Mouse (Mus musculus) frontal cortex, adult (tissue): Measurements from ENCODE around the gene Rptor.

Source experiments
- ATAC-seq: cut with Nextera tagmentation; 2 replicates; pipeline ENCODE4 v1.9.2; 2017; ENCODE audit warnings: mild to moderate bottlenecking, moderate library complexity, mixed read lengths; ENCODE audit not compliant: low TSS enrichment

Rptor gene

DNA sequence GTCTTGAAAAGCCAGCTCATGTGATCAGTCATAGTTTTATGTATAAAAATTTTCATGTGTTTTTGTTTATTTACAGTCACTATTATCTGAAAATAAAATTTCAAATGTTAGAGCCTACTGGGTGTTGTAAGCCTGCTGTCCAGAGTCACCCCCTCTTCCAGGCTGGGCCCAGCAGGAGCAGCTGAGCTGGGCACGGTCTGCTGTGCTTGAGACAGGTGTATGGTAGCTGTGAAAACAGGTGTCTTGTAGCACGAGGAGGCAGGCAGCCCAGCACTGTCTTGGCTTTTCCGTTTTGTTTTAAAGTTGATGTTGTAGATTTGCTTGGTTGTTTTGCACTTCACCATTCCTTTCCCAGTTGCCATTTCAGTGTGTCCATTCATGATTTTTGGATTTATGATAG lies 87.2 kb downstream of the Rptor start:
- no peak for ATAC-seq

DNA sequence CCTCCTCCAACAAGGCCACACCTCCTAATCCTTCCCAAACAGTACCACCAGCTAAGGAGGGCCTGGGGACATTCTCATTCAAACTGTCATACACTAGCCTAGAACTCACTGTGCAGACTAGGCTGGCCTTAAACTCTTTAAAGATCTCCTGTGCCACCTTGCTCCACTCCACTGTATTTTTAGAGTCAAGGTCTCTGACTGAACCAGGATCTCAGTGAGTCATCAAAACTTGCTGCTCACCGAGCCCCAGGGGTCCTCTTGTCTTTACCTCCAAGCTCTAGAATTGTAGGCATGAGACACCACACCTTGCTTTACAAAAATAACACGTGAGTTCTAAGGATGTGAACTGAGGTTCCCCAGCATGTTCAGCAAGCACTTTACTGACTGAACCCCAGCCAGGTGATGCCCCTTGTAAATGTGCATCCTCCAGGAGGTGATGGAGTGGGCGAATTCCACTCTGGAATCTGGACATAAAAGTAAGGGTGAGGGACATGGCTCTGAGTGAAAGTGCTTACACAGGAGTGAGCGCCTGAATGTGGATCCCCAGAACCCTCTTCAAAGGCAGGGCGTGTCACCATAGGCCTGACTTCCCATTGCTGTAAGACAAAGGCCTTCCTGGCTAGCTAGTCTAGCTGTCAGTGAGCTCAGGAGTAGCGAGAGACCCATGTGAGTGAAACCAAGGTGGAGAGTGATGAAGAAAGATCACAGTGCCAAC lies 89.6 kb downstream of the Rptor start:
- no peak for ATAC-seq

DNA sequence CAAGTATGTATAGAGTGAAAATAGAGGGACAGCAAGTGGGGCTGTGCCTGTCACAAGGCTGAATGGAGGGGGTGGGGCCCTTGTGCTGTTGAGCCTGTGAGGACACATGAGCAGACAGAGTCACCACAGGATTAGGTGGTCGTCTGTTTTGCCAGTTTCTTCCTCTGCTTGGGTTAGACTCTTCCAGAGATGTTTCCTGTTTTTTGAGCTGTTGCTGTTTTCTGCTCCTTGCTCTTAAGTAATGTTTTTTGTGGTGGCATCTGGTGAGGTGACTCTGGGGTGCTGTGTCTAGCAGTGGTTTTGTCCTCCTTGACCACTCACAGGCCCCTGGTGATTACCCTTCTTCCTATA lies 90.2 kb downstream of the Rptor start:
- ATAC-seq = no peak

DNA sequence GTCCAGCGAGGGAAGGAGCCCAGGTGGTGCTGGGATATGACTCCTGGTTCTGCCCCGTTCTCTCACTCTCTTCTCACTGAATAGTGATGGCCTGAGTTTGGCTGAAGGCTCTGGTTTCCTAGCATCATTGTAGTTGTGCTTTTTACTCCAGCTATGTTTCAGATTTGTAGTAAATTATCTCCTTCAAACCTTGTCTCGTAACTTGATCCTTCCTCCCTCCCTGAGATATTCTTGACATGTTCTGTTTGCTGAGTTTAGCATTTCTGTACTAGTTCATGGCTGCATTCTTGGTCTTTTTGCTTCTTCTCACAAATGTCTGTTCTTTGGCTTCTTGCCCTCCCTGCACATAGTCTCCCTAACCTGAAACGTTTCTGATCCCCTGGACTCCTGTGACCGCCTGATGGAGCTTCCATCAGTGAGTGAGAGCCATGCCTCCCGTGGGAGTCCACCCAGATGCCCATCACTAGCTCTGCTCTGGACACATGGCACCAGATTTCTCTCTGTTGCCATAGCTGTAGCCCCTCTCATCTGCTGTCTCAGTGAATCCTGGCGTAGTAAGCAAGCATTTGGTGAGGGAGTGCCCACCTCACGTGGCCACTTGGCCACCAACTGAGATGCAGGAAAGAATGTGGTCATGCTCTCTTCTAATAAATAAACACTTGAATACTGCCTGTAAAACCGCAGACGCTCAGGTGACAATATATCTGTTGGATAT lies 91.6 kb downstream of the Rptor start:
- no peak for ATAC-seq

DNA sequence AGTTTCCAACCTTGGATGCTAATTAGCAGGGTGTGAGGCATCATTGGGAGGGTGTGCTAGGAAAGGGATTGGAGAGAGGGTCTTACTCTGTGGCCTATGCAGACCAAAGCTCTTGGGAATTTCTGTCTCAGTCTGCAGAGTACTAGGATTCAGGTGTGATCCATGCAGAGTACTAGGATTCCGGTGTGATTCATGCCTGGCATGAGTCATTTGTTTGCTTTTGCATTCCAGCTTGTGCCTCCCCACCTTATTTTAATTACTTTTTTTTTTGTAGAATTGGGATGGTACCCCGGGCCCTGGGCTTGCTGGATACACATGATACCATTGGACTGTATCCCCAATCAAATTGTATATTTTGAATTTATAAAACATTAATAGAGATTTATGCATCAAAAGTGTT lies 93.7 kb downstream of the Rptor start:
- no peak for ATAC-seq

DNA sequence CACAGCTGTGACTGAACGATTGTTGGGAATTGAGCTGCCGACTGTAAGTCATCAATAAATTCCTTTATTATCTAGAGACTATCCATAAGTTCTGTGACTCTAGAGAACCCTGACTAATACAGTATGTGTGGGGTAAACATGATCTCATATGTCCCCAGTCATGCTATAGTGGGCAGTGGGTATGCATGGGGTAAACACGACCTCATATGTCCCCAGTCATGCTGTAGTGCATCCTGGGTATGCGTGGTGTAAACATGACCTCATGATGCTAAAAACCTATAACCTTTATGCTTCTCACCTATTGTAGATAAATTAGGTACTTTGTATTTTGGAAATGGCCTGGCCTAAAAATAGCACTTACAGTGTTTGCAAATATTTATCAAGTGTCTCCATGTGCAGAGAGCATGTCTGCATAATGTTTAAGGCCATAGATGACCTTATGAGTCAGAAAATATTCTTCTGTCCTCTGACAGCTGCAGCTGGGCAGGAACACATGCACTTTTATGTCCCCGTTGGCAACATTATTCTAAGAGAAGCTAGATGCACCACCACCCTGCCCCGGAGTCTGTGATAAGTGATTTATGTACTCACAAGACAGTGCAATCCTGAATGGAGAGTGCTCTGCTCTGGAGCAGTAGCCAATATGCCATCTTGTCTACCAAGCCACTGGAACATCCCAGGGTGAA lies 102.8 kb downstream of the Rptor start:
- ATAC-seq = no peak

DNA sequence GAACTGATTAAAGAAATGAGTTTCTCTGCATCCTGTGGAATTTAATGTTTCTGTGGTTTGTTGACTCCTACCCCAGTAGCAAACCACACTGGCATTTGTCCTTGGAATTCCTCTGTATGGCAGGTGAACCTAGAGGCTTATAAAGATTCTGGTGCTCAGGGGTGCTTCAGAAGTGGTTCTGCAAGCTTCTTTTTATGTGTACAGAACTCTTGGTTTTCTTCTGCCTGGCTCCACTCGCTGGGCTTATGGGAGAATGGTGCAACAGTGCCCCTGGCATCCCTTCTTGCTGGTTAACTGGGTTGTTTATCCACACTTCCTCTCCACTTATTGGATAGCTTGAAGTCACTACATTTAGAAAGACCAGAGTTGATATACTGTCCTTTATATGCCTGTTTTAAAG lies 104.6 kb downstream of the Rptor start:
- ATAC-seq = no peak

DNA sequence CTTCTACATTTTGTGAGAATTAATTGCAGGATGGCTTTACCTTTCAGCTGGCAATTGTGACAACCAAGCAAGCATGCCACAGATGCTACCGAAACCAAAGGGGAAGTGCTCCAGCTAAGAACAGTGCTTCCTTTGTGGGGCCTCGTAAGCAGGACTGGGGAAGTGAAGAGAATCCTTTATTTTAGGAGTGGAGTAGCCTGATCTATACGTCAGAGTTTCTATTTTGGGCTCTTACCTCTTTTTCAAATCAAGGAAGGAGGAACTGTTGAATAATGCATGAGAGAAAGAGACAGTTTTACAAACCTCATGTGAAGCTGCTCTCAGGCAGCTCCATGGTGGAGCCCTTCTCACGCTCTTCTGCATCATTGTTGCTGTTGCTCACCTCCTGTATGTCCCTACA lies 106.5 kb downstream of the Rptor start:
- peak; percentile 92 for ATAC-seq

DNA sequence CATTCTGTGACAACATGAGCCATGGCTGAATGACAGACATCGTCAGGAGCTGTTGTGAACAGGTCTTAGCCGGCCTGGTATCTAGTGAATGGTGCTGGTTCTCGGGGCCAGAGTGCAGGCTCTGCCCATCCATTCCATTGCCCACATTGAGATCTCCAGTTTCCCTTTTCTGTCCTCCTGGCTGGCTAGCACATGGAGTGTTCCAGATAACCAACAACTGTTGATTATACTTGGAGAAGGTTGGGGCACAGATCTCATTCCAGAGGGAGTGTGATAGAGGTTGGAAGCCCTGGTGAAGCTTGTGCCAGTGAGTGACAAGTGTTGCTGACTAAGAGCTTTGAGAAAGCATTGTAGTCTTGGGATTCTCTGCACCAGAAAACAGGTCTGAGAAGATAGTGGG lies 107.6 kb downstream of the Rptor start:
- ATAC-seq = no peak

DNA sequence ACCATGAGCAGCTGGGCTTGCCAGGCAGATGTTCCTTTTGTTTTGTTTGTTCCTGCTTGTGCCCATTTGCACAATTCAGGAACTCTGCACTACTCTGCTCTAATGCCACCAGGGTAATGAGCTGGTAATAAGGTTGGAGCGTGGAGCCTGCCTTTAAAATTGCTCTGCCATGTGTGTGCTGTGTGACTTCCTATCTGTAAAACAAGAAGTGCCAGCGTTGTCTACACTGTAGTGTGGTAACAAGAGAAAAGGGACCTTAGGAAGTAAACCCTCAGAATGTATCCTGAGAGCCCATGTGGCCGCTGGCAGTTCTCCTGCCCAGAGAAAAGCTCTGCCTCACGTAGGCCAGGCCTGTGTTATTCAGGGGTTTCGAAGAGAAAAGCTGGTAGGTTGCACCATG lies 108.1 kb downstream of the Rptor start:
- ATAC-seq = no peak

DNA sequence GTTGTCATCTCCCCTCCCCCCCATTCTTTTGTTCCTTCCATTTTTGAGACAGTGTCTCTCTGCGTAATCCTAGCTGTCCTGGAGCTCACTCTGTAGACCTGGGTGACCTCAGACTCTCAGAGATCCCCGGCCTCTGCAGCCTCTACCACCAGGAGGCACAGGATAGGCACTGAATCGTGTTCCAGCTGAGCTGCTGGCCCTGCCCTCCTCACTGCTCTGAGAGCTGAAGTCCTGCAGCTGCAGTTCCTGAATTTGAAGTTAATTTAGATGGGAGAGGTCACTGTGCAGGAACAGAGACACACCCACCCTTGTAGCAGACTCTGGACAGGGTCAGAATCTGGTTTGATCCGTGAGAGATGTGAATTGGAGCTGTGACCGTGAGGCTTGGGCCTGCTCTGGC lies 112.7 kb downstream of the Rptor start:
- no peak for ATAC-seq

DNA sequence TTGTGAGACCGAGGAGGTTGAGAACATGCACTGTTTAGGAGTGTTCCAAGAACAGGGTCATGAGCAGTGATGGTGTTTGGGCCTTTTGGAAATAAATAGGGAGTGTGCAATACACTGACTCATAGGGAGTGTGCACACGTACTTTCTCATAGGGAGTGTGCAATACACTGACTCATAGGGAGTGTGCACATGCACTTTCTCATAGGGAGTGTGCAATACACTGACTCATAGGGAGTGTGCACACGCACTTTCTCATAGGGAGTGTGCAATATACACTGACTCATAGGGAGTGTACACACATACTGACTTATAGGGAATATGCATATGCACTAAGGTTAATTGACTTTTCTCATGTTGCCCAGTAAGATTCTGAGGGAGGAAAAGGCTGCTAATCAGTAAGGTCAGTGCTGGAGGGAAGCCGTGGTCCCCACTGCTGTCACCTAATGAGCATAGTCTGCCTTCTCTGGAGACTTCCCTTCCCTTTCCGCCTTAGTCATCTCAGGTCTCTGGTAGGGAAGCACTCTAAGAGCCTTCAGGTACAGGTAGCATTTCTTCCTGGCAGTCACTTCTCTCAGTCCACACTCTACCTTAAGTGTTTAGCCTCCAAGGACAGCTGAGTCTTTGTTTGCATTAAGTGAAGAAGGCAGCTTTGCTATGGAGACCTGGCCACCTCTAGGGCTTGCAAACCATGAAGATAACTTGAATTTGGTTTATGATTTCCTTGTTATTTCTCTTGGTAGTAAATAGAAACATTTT lies 113.3 kb downstream of the Rptor start:
- ATAC-seq = no peak

DNA sequence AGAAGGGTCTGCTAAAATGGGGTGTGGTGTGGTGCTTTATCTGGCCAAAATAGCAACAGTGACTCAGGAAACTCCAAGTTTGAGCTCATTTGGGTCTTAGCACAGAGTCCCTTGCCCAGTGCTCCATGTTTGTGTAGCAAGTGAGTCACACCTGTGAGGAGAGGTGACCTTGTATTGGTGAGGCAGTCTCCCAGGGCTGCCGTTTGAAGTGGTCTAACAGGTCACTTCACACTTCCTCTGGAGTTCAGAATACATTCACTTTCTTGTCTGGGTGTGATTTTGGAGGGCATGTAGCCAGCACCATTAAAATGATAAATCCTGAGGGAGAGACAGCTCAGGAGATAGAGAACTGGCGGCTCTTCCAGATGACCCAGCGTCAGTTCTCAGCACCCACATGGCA lies 115.4 kb downstream of the Rptor start:
- no peak for ATAC-seq

DNA sequence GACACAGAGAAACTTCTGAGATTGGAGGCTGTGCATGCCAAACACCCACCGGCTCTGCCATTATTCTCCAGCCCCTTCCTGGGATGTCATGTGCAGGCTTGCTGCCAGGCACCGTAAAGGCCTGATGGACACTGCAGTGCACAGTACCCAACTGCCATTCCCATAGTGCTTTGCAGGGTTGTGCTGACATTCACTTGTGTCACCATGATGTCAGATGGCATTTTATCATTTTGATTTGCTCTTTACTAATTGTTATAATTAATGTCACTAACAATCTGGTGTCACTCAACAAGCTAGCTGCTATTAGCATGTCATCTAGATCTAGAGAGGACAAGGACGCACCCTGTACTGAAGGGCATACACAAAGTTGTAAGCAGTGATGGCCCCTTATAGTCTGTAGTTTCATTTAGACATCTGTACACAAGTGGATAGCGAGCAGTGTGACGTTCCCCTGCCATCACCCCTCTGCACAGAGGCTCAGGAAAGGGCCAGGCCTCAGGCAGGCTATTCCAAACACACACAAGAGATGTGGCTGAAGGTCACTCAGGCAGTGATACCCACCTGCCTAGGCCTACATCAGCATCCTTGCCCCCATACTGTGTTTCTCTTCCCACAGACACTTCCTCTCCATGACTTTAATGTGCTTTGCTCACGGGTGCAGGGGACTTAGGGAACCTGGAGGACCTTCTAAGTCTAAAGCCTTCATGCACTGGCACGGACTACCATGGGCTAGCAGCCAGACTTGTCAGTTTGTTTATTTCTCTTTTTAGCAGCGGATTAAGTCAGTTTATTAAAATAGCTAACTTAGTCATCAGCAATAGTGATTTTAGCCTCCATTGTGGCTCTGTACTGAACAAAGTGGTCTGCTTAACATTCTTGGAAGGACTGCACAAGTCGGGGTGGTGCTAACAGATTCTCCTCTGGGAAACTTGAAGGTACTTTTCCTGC lies 117.7 kb downstream of the Rptor start:
- no peak; the same call in 1 of the 2 replicates for ATAC-seq

DNA sequence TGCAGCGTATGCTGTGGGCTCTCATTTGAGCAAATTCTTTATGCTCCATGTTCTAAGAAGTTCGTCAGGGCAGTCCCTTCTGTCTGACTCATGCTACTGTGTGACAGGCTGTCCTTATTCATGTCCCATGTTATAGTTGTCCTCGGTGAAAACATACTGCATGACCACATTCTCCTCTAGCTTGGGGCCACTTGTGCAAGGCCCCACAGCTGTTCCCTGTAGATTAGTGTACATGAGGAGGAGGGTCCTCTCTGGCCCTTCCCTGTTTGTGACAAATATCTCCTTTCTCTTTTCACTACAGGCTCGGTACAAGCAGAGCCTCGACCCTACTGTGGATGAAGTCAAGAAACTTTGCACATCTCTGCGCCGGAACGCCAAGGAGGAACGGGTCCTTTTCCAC lies 122.0 kb downstream of the Rptor start:
- ATAC-seq = no peak

DNA sequence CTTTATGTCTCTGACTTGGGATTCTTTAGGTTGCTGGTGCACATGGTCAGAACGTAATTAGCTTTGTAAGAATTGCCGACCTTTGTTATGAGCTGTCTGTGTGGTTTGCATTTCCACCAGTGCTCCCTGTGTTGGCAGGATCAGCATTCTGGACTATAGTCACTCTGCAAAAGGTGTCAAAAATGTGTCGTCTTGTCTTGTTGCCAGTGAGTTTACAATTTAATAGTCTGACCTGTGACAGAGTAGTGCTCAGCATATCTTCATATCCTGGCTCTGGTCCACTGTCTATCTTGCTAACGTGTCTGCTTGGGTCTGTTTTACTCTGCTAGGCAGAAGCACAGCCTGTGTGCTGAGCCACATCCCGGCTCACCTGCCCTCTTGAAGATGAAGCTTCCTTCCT lies 128.7 kb downstream of the Rptor start:
- ATAC-seq = no peak

DNA sequence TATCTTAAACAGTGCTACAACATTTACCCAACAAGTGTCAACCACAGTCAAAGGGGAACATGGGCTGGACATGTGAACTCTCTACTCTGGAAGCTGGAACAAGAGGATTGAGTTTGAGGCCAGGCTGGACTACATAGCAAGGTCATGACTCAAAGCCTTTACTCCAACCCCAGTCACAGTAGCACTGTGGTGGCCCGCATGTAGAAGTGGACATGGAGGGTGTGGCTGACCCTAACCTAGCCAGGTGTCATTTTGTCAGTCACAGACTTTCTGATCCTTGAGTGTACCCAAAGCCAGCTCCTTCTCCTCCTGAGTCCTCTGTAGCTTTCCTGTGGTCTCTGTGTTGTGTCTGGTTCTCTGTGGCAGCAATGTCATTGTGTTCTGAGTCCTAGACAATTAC lies 129.7 kb downstream of the Rptor start:
- ATAC-seq = no peak

DNA sequence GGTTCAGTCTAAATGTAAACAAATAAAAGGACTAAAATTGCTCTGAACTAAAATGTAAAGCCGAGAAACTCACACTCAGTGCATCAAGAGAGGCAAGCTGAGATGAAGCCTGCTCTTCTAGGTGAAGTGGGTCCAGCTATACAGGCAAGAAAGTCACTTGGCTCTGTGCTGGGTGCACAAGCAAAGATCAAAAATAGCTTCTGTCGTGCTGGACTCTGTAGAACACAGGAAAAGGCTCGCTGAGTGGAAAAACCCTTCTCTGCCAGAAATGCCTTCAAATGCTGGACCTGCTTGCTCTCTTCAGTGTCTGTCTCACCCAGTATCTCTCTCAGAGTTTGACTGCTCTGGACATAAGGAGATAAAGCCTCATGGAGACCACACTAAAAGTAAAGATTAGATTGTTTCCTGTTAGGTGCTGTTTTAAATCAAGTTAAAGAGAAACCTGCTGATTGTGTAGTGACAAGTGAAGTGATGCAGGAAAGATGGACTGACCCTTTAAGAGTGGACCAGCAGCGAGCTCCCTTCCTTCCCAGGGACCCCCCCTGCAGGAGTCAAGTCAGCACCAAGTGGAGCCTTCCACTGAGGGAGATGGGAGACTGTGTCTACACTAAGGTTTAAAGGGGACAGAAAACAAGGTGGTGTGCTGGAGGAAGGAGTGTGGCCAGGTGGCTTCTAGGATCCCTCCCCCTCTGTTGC lies 130.4 kb downstream of the Rptor start:
- ATAC-seq = no peak; the same call in 1 of the 2 replicates

DNA sequence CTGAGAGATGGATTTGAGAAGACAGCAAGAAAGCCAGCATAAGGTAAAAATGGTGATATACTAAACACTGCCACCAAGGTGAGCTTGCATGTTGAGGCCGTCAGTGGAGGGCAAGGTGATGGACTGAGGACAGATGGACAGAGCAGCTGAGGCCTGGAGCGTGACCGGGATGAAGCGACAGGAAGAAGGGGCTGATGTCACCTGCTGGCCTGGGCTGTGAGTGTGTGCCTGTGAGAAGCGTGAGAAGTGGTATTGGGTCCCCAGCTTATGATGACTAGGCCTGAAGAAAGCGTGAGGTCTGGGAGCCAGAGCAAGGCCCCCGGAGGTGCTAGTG lies 130.9 kb downstream of the Rptor start:
- ATAC-seq = no peak

DNA sequence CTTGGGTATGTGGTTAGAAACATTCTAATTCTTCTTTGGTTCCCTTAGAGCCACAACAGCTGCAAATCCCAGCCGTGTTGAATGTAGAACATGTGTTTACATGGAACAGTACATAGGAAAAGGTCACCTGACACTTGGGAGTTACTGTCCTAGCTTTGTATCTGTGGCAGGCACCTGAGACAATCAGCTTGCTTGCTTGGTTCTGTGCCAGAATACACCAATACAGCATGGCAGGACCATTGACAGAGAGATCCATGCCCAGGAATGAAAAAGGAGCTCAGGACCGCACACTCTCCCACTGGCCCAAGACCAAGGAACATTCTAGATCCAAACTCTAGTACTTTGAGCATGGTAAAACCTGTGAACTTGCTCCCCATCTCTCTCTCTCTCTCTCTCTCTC lies 132.4 kb downstream of the Rptor start:
- ATAC-seq = no peak
